Mouse (Mus musculus) midbrain, embryonic 11.5 days (tissue): ENCODE measurements around the gene 9930021J03Rik. TPM values are rescaled to one million over a fixed set of nuclear protein-coding genes. Genes with fewer than 3 reads are reported as not detected.

Source experiments
- ATAC-seq: fragments of 200-750 bp; cut with Nextera tagmentation; 2 replicates; pipeline ENCODE4 v1.8.0; 2017; ENCODE audit warnings: moderate TSS enrichment, moderate library complexity; ENCODE audit not compliant: low FRiP score
- DNase-seq: peaks from one replicate; pipeline ENCODE4 v3.0.0; 2015; ENCODE audit warnings: low spot score; ENCODE audit errors: missing footprints
- H3K27ac ChIP-seq: fragments of 300-500 bp; sonication (generic); 2 replicates; pipeline ENCODE4 v1.5.1; 2014; ENCODE audit warnings: low read depth, low read length
- H3K27me3 ChIP-seq: fragments of 300-500 bp; sonication (generic); 2 replicates; pipeline ENCODE4 v1.6.1; 2014; ENCODE audit warnings: mild to moderate bottlenecking, low read length, moderate library complexity, mixed read lengths; ENCODE audit not compliant: control insufficient read depth, insufficient read depth
- H3K36me3 ChIP-seq: fragments of 300-500 bp; sonication (generic); 2 replicates; pipeline ENCODE4 v1.6.1; 2014; ENCODE audit warnings: mild to moderate bottlenecking, low read length, moderate library complexity, mixed read lengths; ENCODE audit not compliant: control insufficient read depth, insufficient read depth
- H3K4me1 ChIP-seq: fragments of 300-500 bp; sonication (generic); 2 replicates; pipeline ENCODE4 v1.6.1; 2014; ENCODE audit warnings: low read length; ENCODE audit not compliant: control insufficient read depth, insufficient read depth
- H3K4me2 ChIP-seq: fragments of 300-500 bp; sonication (generic); 2 replicates; pipeline ENCODE4 v1.6.1; 2014; ENCODE audit warnings: mild to moderate bottlenecking, moderate library complexity
- H3K4me3 ChIP-seq: fragments of 300-500 bp; sonication (generic); 2 replicates; pipeline ENCODE4 v1.5.1; 2014; ENCODE audit warnings: low read depth, low read length
- H3K9ac ChIP-seq: fragments of 300-500 bp; sonication (generic); 2 replicates; pipeline ENCODE4 v1.6.1; 2014; ENCODE audit warnings: low read length
- H3K9me3 ChIP-seq: fragments of 300-500 bp; sonication (generic); 2 replicates; pipeline ENCODE4 v1.6.1; 2016; ENCODE audit warnings: low read length; ENCODE audit not compliant: control insufficient read depth
- WGBS: fragments of 180-500 bp; shearing (Covaris S2); extraction: QIAGEN DNeasy Blood & Tissue Kit; methylation state at CpG from one replicate; pipeline ENCODE4 v1.1.7; 2014; 5-methylcytosine and 5-hydroxymethylcytosine counted together
- polyA plus RNA-seq: library from polyadenylated mRNA; unstranded; fragments of >200 nt; fragmentation: Nextera tagmentation; extraction: Ambion mirVana; gene quantifications from 2 replicates; pipeline ENCODE4 v1.2.1, GENCODE M21; 2014

9930021J03Rik gene
- polyA plus RNA-seq, 1 experiment from 2014 or later, result 7.7 TPM

- WGBS, result 80% methylated on average over 3 of the region's 3 CpGs
- Histone ChIP-seq H3K4me3 (no peak overlapping the region), H3K27ac (no peak overlapping the region), H3K9me3 (no peaks in the 10 kb centered on the region), H3K9ac (no peak overlapping the region), H3K4me1 (peaks cover 1% of the 10 kb centered on the region; the same call in 1 of the 2 replicates), H3K27me3 (no peaks in the 10 kb centered on the region), H3K4me2 (no peak overlapping the region), H3K36me3 (no peaks in the 10 kb centered on the region)
- ATAC-seq (no peak), DNase-seq (no peak)
Observed at GRCm38 (mm10) chr19:29838636-29839135, 32.9 kb upstream of the 9930021J03Rik start.

- H3K27ac ChIP-seq, result no peak overlapping the region
- H3K4me3 ChIP-seq, result no peak overlapping the region
- no peaks in the 10 kb centered on the region for H3K9me3 ChIP-seq
- no peaks in the 10 kb centered on the region for H3K4me1 ChIP-seq
- DNase-seq (no peak), ATAC-seq (no peak)
- no peaks in the 10 kb centered on the region for H3K27me3 ChIP-seq
- no peak overlapping the region for H3K4me2 ChIP-seq
- H3K36me3 ChIP-seq, result no peaks in the 10 kb centered on the region
- H3K9ac ChIP-seq, result no peak overlapping the region
- WGBS, result 68% methylated on average over 1 of the region's 1 CpGs
Observed at GRCm38 (mm10) chr19:29838171-29838570, 32.4 kb upstream of the 9930021J03Rik start.

GRCm38 (mm10) chr19:29835364-29836034, 29.7 kb upstream of the 9930021J03Rik start:
- H3K36me3 ChIP-seq, result no peaks in the 10 kb centered on the region
- H3K9me3 ChIP-seq, result no peaks in the 10 kb centered on the region
- H3K9ac ChIP-seq, result no peak overlapping the region
- H3K4me3 ChIP-seq, result no peak overlapping the region
- no peak for ATAC-seq
- no peak overlapping the region for H3K27ac ChIP-seq
- no peaks in the 10 kb centered on the region for H3K4me1 ChIP-seq
- no peaks in the 10 kb centered on the region for H3K27me3 ChIP-seq
- 70% methylated on average over 3 of the region's 3 CpGs for WGBS
- no peak overlapping the region for H3K4me2 ChIP-seq
- no peak for DNase-seq

GRCm38 (mm10) chr19:29830911-29831310, 25.1 kb upstream of the 9930021J03Rik start:
- DNase-seq (no peak), ATAC-seq (no peak)
- H3K4me1 ChIP-seq, result no peaks in the 10 kb centered on the region
- no peaks in the 10 kb centered on the region for H3K27me3 ChIP-seq
- H3K4me2 ChIP-seq, result no peak overlapping the region
- H3K27ac ChIP-seq, result no peak overlapping the region
- no peaks in the 10 kb centered on the region for H3K36me3 ChIP-seq
- H3K9ac ChIP-seq, result no peak overlapping the region
- 85% methylated on average over 2 of the region's 2 CpGs for WGBS
- H3K9me3 ChIP-seq, result no peaks in the 10 kb centered on the region
- no peak overlapping the region for H3K4me3 ChIP-seq

- H3K4me3 ChIP-seq, result no peak overlapping the region
- no peak overlapping the region for H3K9ac ChIP-seq
- ATAC-seq, result no peak
- no peak overlapping the region for H3K27ac ChIP-seq
- H3K4me1 ChIP-seq, result no peaks in the 10 kb centered on the region
- no peaks in the 10 kb centered on the region for H3K36me3 ChIP-seq
- no peak for DNase-seq
- no peaks in the 10 kb centered on the region for H3K9me3 ChIP-seq
- H3K27me3 ChIP-seq, result no peaks in the 10 kb centered on the region
- H3K4me2 ChIP-seq, result no peak overlapping the region
- WGBS, result 81% methylated on average over 5 of the region's 5 CpGs
Observed at GRCm38 (mm10) chr19:29828558-29828957, 22.8 kb upstream of the 9930021J03Rik start.

- Histone ChIP-seq H3K9me3 (no peaks in the 10 kb centered on the region), H3K27ac (no peak overlapping the region), H3K4me3 (no peak overlapping the region), H3K36me3 (no peaks in the 10 kb centered on the region), H3K4me1 (no peaks in the 10 kb centered on the region), H3K4me2 (no peak overlapping the region), H3K9ac (no peak overlapping the region), H3K27me3 (no peaks in the 10 kb centered on the region)
- DNase-seq, result no peak
- ATAC-seq, result no peak
- 68% methylated on average over 1 of the region's 1 CpGs for WGBS
Observed at GRCm38 (mm10) chr19:29826686-29827085, 20.9 kb upstream of the 9930021J03Rik start.

- no peaks in the 10 kb centered on the region for H3K9me3 ChIP-seq
- H3K27me3 ChIP-seq, result no peaks in the 10 kb centered on the region
- H3K4me1 ChIP-seq, result no peaks in the 10 kb centered on the region
- WGBS, result 76% methylated on average over 2 of the region's 2 CpGs
- ATAC-seq (no peak), DNase-seq (no peak)
- no peak overlapping the region for H3K27ac ChIP-seq
- H3K36me3 ChIP-seq, result no peaks in the 10 kb centered on the region
- no peak overlapping the region for H3K4me3 ChIP-seq
- no peak overlapping the region for H3K9ac ChIP-seq
- no peak overlapping the region for H3K4me2 ChIP-seq
Observed at GRCm38 (mm10) chr19:29825003-29825402, 19.2 kb upstream of the 9930021J03Rik start.

GRCm38 (mm10) chr19:29824034-29824700, 18.4 kb upstream of the 9930021J03Rik start:
- DNase-seq (peak; percentile 90), ATAC-seq (0 out of 2 replicates have a peak, but pooled peaks have one; percentile 11)
- H3K27ac ChIP-seq, result no peak overlapping the region
- no peaks in the 10 kb centered on the region for H3K36me3 ChIP-seq
- no peak overlapping the region for H3K9ac ChIP-seq
- H3K27me3 ChIP-seq, result no peaks in the 10 kb centered on the region
- H3K9me3 ChIP-seq, result no peaks in the 10 kb centered on the region
- H3K4me3 ChIP-seq, result no peak overlapping the region
- H3K4me2 ChIP-seq, result no peak overlapping the region
- no peaks in the 10 kb centered on the region for H3K4me1 ChIP-seq
- 50% methylated on average over 6 of the region's 6 CpGs for WGBS

- 69% methylated on average over 12 of the region's 12 CpGs for WGBS
- Histone ChIP-seq H3K4me2 (no peak overlapping the region), H3K9ac (no peak overlapping the region), H3K9me3 (no peaks in the 10 kb centered on the region), H3K27ac (no peak overlapping the region), H3K4me3 (no peak overlapping the region), H3K36me3 (no peaks in the 10 kb centered on the region), H3K27me3 (no peaks in the 10 kb centered on the region), H3K4me1 (no peaks in the 10 kb centered on the region)
- no peak for DNase-seq
- ATAC-seq, result no peak
Observed at GRCm38 (mm10) chr19:29823456-29824010, 17.7 kb upstream of the 9930021J03Rik start.
